In genomic region chr1:37759407-37759806, GRCm38 (mm10) we compare ENCODE assay signal across 15 mouse cellular contexts. TPM values are rescaled to one million over a fixed set of nuclear protein-coding genes. Genes with fewer than 3 reads are reported as not detected.
DNase-seq lines count a peak whose midpoint lies in the region; ATAC-seq and TF ChIP-seq lines count a peak whose summit lies in the region.
"Had no signal": no experiment of that assay in that cellular context is flagged by ENCODE, and none has a peak within 500 bp of the region (broad histone marks: within the 10 kb centered on the region; RNA-seq: fewer than 3 reads in every experiment).

No protein-coding gene starts in this region.

- no peak for DNase-seq in kidney, postnatal 0 days (ENCODE audit: low spot score)
- no peak for DNase-seq in kidney, adult 2 months
- no peak for DNase-seq in midbrain, postnatal 0 days (ENCODE audit: low spot score)
- no peak for DNase-seq in midbrain, embryonic 11.5 days (ENCODE audit: low spot score, missing footprints)
- no peak for DNase-seq in adrenal gland, postnatal 36 days
- no peak for DNase-seq in left cerebral cortex, adult 8-10 months (ENCODE audit: low spot score in 2 of 2)
- DNase-seq: adrenal gland, postnatal 10 days; gastrocnemius, postnatal 14 days; right cerebral cortex, postnatal 4 days had no signal

- no peak for ATAC-seq in kidney, postnatal 0 days (replicated peaks; ENCODE audit: low FRiP score, low read depth)
- no peak for ATAC-seq in midbrain, postnatal 0 days (ENCODE audit: low FRiP score)
- no peak for ATAC-seq in midbrain, embryonic 11.5 days (ENCODE audit: low FRiP score)
- ATAC-seq: forebrain, embryonic 14.5 days; midbrain, embryonic 13.5 days had no signal

- H3K27me3 ChIP-seq in kidney, postnatal 0 days (ENCODE audit: insufficient read depth, low read length): no peaks in the 10 kb centered on the region
- no peaks in the 10 kb centered on the region for H3K27me3 ChIP-seq in kidney, adult 2 months (replicated peaks; ENCODE audit: control insufficient read depth, insufficient read depth, low read length)
- no peaks in the 10 kb centered on the region for H3K27me3 ChIP-seq in midbrain, postnatal 0 days (ENCODE audit: insufficient read depth, low read length)
- H3K27me3 ChIP-seq in midbrain, embryonic 11.5 days (ENCODE audit: control insufficient read depth, insufficient read depth, low read length): no peaks in the 10 kb centered on the region
- H3K27me3 ChIP-seq: limb, embryonic 15.5 days; lung, embryonic 15.5 days; midbrain, embryonic 13.5 days had no signal

- H3K27ac ChIP-seq in kidney, postnatal 0 days: no peak overlapping the region
- H3K27ac ChIP-seq in kidney, adult 2 months (ENCODE audit: insufficient read depth, low read depth, low read length): no peak overlapping the region
- H3K27ac ChIP-seq in midbrain, postnatal 0 days (ENCODE audit: low read depth, low read length): no peak overlapping the region
- H3K27ac ChIP-seq in midbrain, embryonic 11.5 days (ENCODE audit: low read depth, low read length): no peak overlapping the region
- H3K27ac ChIP-seq in cortical plate, adult 2 months (ENCODE audit: insufficient read depth, low read length): no peak overlapping the region
- H3K27ac ChIP-seq: limb, embryonic 15.5 days; lung, embryonic 15.5 days; midbrain, embryonic 13.5 days had no signal

- H3K4me2 ChIP-seq in kidney, postnatal 0 days (ENCODE audit: low read length): no peak overlapping the region
- no peak overlapping the region for H3K4me2 ChIP-seq in midbrain, postnatal 0 days (ENCODE audit: low read depth, low read length, poor library complexity, severe bottlenecking)
- H3K4me2 ChIP-seq in midbrain, embryonic 11.5 days: no peak overlapping the region
- H3K4me2 ChIP-seq: heart, embryonic 11.5 days; limb, embryonic 15.5 days; lung, embryonic 15.5 days; midbrain, embryonic 13.5 days had no signal

- no peaks in the 10 kb centered on the region for H3K4me1 ChIP-seq in kidney, postnatal 0 days (replicated peaks; ENCODE audit: insufficient read depth, low read length)
- no peaks in the 10 kb centered on the region for H3K4me1 ChIP-seq in kidney, adult 2 months (ENCODE audit: control insufficient read depth, insufficient read depth, low read length)
- no peaks in the 10 kb centered on the region for H3K4me1 ChIP-seq in midbrain, postnatal 0 days (ENCODE audit: insufficient read depth, low read length)
- H3K4me1 ChIP-seq in midbrain, embryonic 11.5 days (ENCODE audit: control insufficient read depth, insufficient read depth, low read length): no peaks in the 10 kb centered on the region
- no peaks in the 10 kb centered on the region for H3K4me1 ChIP-seq in cortical plate, adult 2 months (ENCODE audit: control insufficient read depth, insufficient read depth, low read length)
- H3K4me1 ChIP-seq: limb, embryonic 15.5 days; lung, embryonic 15.5 days; midbrain, embryonic 13.5 days had no signal

- H3K9me3 ChIP-seq in kidney, postnatal 0 days (replicated peaks; ENCODE audit: low read length): no peaks in the 10 kb centered on the region
- H3K9me3 ChIP-seq in midbrain, postnatal 0 days (ENCODE audit: low read length): no peaks in the 10 kb centered on the region
- no peaks in the 10 kb centered on the region for H3K9me3 ChIP-seq in midbrain, embryonic 11.5 days (ENCODE audit: control insufficient read depth, low read length)
- H3K9me3 ChIP-seq: limb, embryonic 15.5 days; lung, embryonic 15.5 days; midbrain, embryonic 13.5 days had no signal

- H3K9ac ChIP-seq in kidney, postnatal 0 days (ENCODE audit: low read depth, low read length): no peak overlapping the region
- H3K9ac ChIP-seq in midbrain, postnatal 0 days (replicated peaks; ENCODE audit: low read length, poor library complexity, severe bottlenecking): no peak overlapping the region
- no peak overlapping the region for H3K9ac ChIP-seq in midbrain, embryonic 11.5 days (ENCODE audit: low read length)
- H3K9ac ChIP-seq: limb, embryonic 15.5 days; lung, embryonic 15.5 days; midbrain, embryonic 13.5 days had no signal

- TF ChIP-seq POLR2A in kidney, adult 2 months (IDR thresholded peaks at IDR 0.05; ENCODE audit: low read depth, low read length): no peak
- TF ChIP-seq POLR2A in cortical plate, adult 2 months (IDR thresholded peaks at IDR 0.05; ENCODE audit: extremely low read depth, insufficient read depth, low read length): no peak

- H3K36me3 ChIP-seq in kidney, postnatal 0 days (ENCODE audit: insufficient read depth, low read length): no peaks in the 10 kb centered on the region
- no peaks in the 10 kb centered on the region for H3K36me3 ChIP-seq in kidney, adult 2 months (ENCODE audit: control insufficient read depth, insufficient read depth, low read length)
- H3K36me3 ChIP-seq in midbrain, postnatal 0 days (ENCODE audit: insufficient read depth, low read length): no peaks in the 10 kb centered on the region
- H3K36me3 ChIP-seq in midbrain, embryonic 11.5 days (ENCODE audit: control insufficient read depth, insufficient read depth, low read length): no peaks in the 10 kb centered on the region
- H3K36me3 ChIP-seq: limb, embryonic 15.5 days; lung, embryonic 15.5 days; midbrain, embryonic 13.5 days had no signal

- no peak overlapping the region for H3K4me3 ChIP-seq in kidney, postnatal 0 days (replicated peaks; ENCODE audit: low read depth, low read length)
- H3K4me3 ChIP-seq in kidney, adult 2 months (ENCODE audit: insufficient read depth, low read depth, low read length): no peak overlapping the region
- H3K4me3 ChIP-seq in midbrain, postnatal 0 days (ENCODE audit: low read depth, low read length): no peak overlapping the region
- H3K4me3 ChIP-seq in midbrain, embryonic 11.5 days (ENCODE audit: low read depth, low read length): no peak overlapping the region
- no peak overlapping the region for H3K4me3 ChIP-seq in cortical plate, adult 2 months (ENCODE audit: insufficient read depth, low read length)
- H3K4me3 ChIP-seq: limb, embryonic 15.5 days; lung, embryonic 15.5 days; midbrain, embryonic 13.5 days had no signal

- TF ChIP-seq CTCF in kidney, postnatal 0 days (IDR thresholded peaks at IDR 0.05; ENCODE audit: low read depth): peak; percentile 37; the same call in 1 of the 2 replicates
- no peak for TF ChIP-seq CTCF in kidney, adult 2 months (conservative IDR thresholded peaks at IDR 0.05; ENCODE audit: insufficient read depth, insufficient read length, low read depth, low read length)
- TF ChIP-seq CTCF in midbrain, postnatal 0 days (IDR thresholded peaks at IDR 0.05): peak; percentile 43
- 0 out of 2 replicates have a peak, but pooled peaks have one; percentile 16 for TF ChIP-seq CTCF in cortical plate, adult 2 months (IDR thresholded peaks at IDR 0.05; ENCODE audit: extremely low read depth, insufficient read depth, low read length)

RNA-seq across cellular contexts. Expression of gene 2010300C02Rik, which starts 39.5 kb away (rescaled TPM):
- 2.1 and 2.4 TPM in 2 replicates for polyA plus RNA-seq in kidney, postnatal 0 days (2015; fragmentation: Nextera tagmentation; extraction: Ambion mirVana)
- polyA plus RNA-seq in kidney, adult 2 months (2012; rRNA removed): 0.86 and 1.2 TPM in 2 replicates
- 7.9 and 11.1 TPM in 2 replicates for total RNA-seq in midbrain, postnatal 0 days (2014; rRNA removed)
- 5.2 and 6.9 TPM in 2 replicates for polyA plus RNA-seq in midbrain, postnatal 0 days (2015; fragmentation: Nextera tagmentation; extraction: Ambion mirVana)
- polyA plus RNA-seq in midbrain, embryonic 11.5 days (2014; fragmentation: Nextera tagmentation; extraction: Ambion mirVana): 0.61 and 0.66 TPM in 2 replicates
- 142 and 171 TPM in 2 replicates for polyA plus RNA-seq in cortical plate, adult 2 months (2012; rRNA removed)
- total RNA-seq in adrenal gland, postnatal 36 days (2021): 1 to 10 TPM; 2.3 to 2.4 TPM
- total RNA-seq in left cerebral cortex, adult 8-10 months (2022): 100 to 1,000 TPM; 243 to 289 (median 255) TPM

Comparison
In these comparisons a context has a peak if more than half of its experiments do, and no peak if none do; other contexts are left out.
1. RNA of gene 2010300C02Rik, which starts 39.5 kb away (polyA plus RNA-seq): 142 to 171 TPM in cortical plate, adult 2 months; 5.2 to 6.9 TPM in midbrain, postnatal 0 days, 2.1 to 2.4 TPM in kidney, postnatal 0 days, 0.86 to 1.2 TPM in kidney, adult 2 months and 0.61 to 0.66 TPM in midbrain, embryonic 11.5 days; every median in the first group is over 10 times any median in the second.